Mouse (Mus musculus) heart, adult 2 months (tissue): ENCODE measurements around the gene Tktl1. TPM values are rescaled to one million over a fixed set of nuclear protein-coding genes. Genes with fewer than 3 reads are reported as not detected.

ENCODE experiments used
- DNase-seq, 2 experiments: peaks; one replicate each; pipeline ENCODE4 v3.0.0; 2021
- H3K27ac ChIP-seq: fragments of 200-600 bp; 2 replicates; pipeline ENCODE4 v1.8.1; 2022
- H3K27me3 ChIP-seq: fragments of 200-500 bp; 2 replicates; pipeline ENCODE4 v1.6.1; 2012; ENCODE audit warnings: mild to moderate bottlenecking, low read length, inconsistent platforms, mixed read lengths; ENCODE audit not compliant: control insufficient read depth, insufficient read depth
- H3K36me3 ChIP-seq: fragments of 200-500 bp; 2 replicates; pipeline ENCODE4 v1.6.1; 2012; ENCODE audit warnings: low read length, inconsistent platforms; ENCODE audit not compliant: control insufficient read depth, insufficient read depth
- H3K4me1 ChIP-seq: fragments of 200-500 bp; 2 replicates; pipeline ENCODE4 v1.6.1; 2011; ENCODE audit warnings: low read length; ENCODE audit not compliant: control insufficient read depth, insufficient read depth
- H3K4me3 ChIP-seq: fragments of 200-600 bp; 2 replicates; pipeline ENCODE4 v1.8.1; 2022
- H3K79me2 ChIP-seq: fragments of 200-500 bp; replicated peaks from 2 replicates; pipeline ENCODE4 v1.6.1; 2012; ENCODE audit warnings: mild to moderate bottlenecking, inconsistent platforms, low read length, moderate library complexity, mixed read lengths; ENCODE audit not compliant: control insufficient read depth, insufficient read depth
- H3K9ac ChIP-seq: fragments of 200-500 bp; 2 replicates; pipeline ENCODE4 v1.6.1; 2012; ENCODE audit warnings: low read depth, mild to moderate bottlenecking, control low read depth, inconsistent platforms, low read length, mixed read lengths
- CTCF ChIP-seq: fragments of 200-600 bp; IDR thresholded peaks from 2 replicates; pipeline ENCODE4 v1.8.1; 2022; ENCODE audit warnings: antibody characterized with exemption, mild to moderate bottlenecking, moderate library complexity
- EP300 ChIP-seq: fragments of 200-500 bp; IDR thresholded peaks from 2 replicates; pipeline ENCODE4 v1.6.1; 2011; ENCODE audit warnings: low read depth, low read length, control low read depth; ENCODE audit not compliant: insufficient read depth
- POLR2A ChIP-seq: fragments of 200-500 bp; IDR thresholded peaks from 2 replicates; pipeline ENCODE4 v1.6.1; 2011; ENCODE audit warnings: mild to moderate bottlenecking, low read depth, low read length, control low read depth; ENCODE audit not compliant: insufficient read depth
- WGBS: fragments of 180-500 bp; shearing (Covaris S2); methylation state at CpG from one replicate; pipeline ENCODE4 v1.1.7; 2018; 5-methylcytosine and 5-hydroxymethylcytosine counted together
- intact Hi-C: fragments of 180-260 bp; cut with DNase I; formaldehyde crosslinking; loops from one replicate; pipeline ENCODE4 v1.15.1; 2025
- polyA plus RNA-seq: library from polyadenylated mRNA; depleted of rRNA; stranded (reverse); fragments of >200 nt; gene quantifications from 2 replicates; pipeline ENCODE4 v1.2.3, GENCODE M21; 2012; rRNA removed
- total RNA-seq, 2 experiments: library from RNA; stranded (reverse); gene quantifications; 2 replicates each; pipeline ENCODE4 v1.2.3; 2021

The Tktl1 gene
- total and polyA plus RNA-seq, 3 experiments: not detected

GRCm38 (mm10) chrX:74254153-74254887 lies 77.3 kb downstream of the Tktl1 start, which contains the start of gene Emd:
Gene Emd, plus strand, starts transcription at chrX:74254687.
- WGBS: 24% methylated on average over 39 of the region's 39 CpGs
- TF ChIP-seq CTCF: no peak
- 0 out of 2 replicates have a peak, but pooled peaks have one; percentile 33 for TF ChIP-seq EP300
- TF ChIP-seq POLR2A: peak; percentile 84

GRCm38 (mm10) chrX:74254888-74255565 lies 78.0 kb downstream of the Tktl1 start:
- TF ChIP-seq EP300: no peak
- no peak for TF ChIP-seq POLR2A
- no peak for TF ChIP-seq CTCF
- DNase-seq: no peak
- no peaks in the 10 kb centered on the region for H3K36me3 ChIP-seq
- peak overlapping the region; percentile 91 for H3K9ac ChIP-seq
- intact Hi-C loops: no loop called here
- 23% methylated on average over 31 of the region's 31 CpGs for WGBS
- H3K4me3 ChIP-seq: peak overlapping the region; percentile 64
- no peaks in the 10 kb centered on the region for H3K27me3 ChIP-seq
- H3K4me1 ChIP-seq: peaks cover 4% of the 10 kb centered on the region; the same call in 1 of the 2 replicates
- no peaks in the 10 kb centered on the region for H3K79me2 ChIP-seq
- H3K27ac ChIP-seq: peak overlapping the region; percentile 85

More at GRCm38 (mm10) chrX:74254153-74254887, 77.3 kb downstream of the Tktl1 start, which contains the start of gene Emd:
- intact Hi-C loops: no loop called here
- H3K9ac ChIP-seq: peak within 1 kb of the TSS; percentile 91
- no peaks in the 10 kb centered on the region for H3K27me3 ChIP-seq
- peak within 1 kb of the TSS; percentile 64 for H3K4me3 ChIP-seq
- H3K4me1 ChIP-seq: peaks cover 4% of the 10 kb centered on the region; the same call in 1 of the 2 replicates
- DNase-seq: peak; percentile 86 to 94
- H3K79me2 ChIP-seq: no peaks in the 10 kb centered on the region
- no peaks in the 10 kb centered on the region for H3K36me3 ChIP-seq
- peak within 1 kb of the TSS; percentile 85 for H3K27ac ChIP-seq

GRCm38 (mm10) chrX:74257746-74258145 lies 80.7 kb downstream of the Tktl1 start:
- Histone ChIP-seq H3K27me3 (no peaks in the 10 kb centered on the region), H3K4me3 (no peak overlapping the region), H3K79me2 (no peaks in the 10 kb centered on the region), H3K4me1 (peaks cover 4% of the 10 kb centered on the region; the same call in 1 of the 2 replicates), H3K27ac (no peak overlapping the region), H3K9ac (no peak overlapping the region), H3K36me3 (no peaks in the 10 kb centered on the region)
- intact Hi-C loops: no loop called here
- TF ChIP-seq EP300 (no peak), CTCF (no peak), POLR2A (no peak)
- 86% methylated on average over 3 of the region's 3 CpGs for WGBS
- DNase-seq: no peak

Other genes with a start within 250 kb of the Tktl1 start
- gene Renbp, start 246.4 kb upstream of the Tktl1 start, total RNA-seq: 1 to 10 TPM; 3.7 to 7.1 TPM
- 5.1 and 7.3 TPM in 2 replicates for gene Renbp, start 246.4 kb upstream of the Tktl1 start, polyA plus RNA-seq
- gene Hcfc1, start 210.9 kb upstream of the Tktl1 start, total RNA-seq: 10 to 100 TPM; 37.0 to 37.9 TPM
- 26.3 and 27.6 TPM in 2 replicates for gene Hcfc1, start 210.9 kb upstream of the Tktl1 start, polyA plus RNA-seq
- 10 to 100 TPM; 56.7 to 58.0 TPM for gene Irak1, start 153.3 kb upstream of the Tktl1 start, total RNA-seq
- 112 and 128 TPM in 2 replicates for gene Irak1, start 153.3 kb upstream of the Tktl1 start, polyA plus RNA-seq
- not detected for gene Opn1mw, start 49.8 kb upstream of the Tktl1 start, total RNA-seq
- not detected in 2 replicates for gene Opn1mw, start 49.8 kb upstream of the Tktl1 start, polyA plus RNA-seq
- 10 to 100 TPM; 27.0 to 32.6 TPM for gene Mecp2, start 41.9 kb upstream of the Tktl1 start, total RNA-seq
- gene Mecp2, start 41.9 kb upstream of the Tktl1 start, polyA plus RNA-seq: 6.2 and 9.6 TPM in 2 replicates
- not detected for gene Tex28, start 9.4 kb upstream of the Tktl1 start, total RNA-seq
- not detected in 2 replicates for gene Tex28, start 9.4 kb upstream of the Tktl1 start, polyA plus RNA-seq
- gene Flna, start 72.6 kb downstream of the Tktl1 start, total RNA-seq: 100 to 1,000 TPM in 1 of 2 experiments, 10 to 100 TPM in 1; 87.4 to 104 TPM
- gene Flna, start 72.6 kb downstream of the Tktl1 start, polyA plus RNA-seq: 218 and 243 TPM in 2 replicates
- gene Emd, start 77.4 kb downstream of the Tktl1 start, total RNA-seq: 10 to 100 TPM; 33.8 to 37.6 TPM
- 49.5 and 75.7 TPM in 2 replicates for gene Emd, start 77.4 kb downstream of the Tktl1 start, polyA plus RNA-seq
- gene Rpl10, start 93.6 kb downstream of the Tktl1 start, total RNA-seq: 100 to 1,000 TPM; 200 to 274 TPM
- 593 and 754 TPM in 2 replicates for gene Rpl10, start 93.6 kb downstream of the Tktl1 start, polyA plus RNA-seq
- gene Taz, start 104.7 kb downstream of the Tktl1 start, total RNA-seq: 10 to 100 TPM; 45.6 to 47.4 TPM
- 93.5 and 103 TPM in 2 replicates for gene Taz, start 104.7 kb downstream of the Tktl1 start, polyA plus RNA-seq
- gene Dnase1l1, start 105.1 kb downstream of the Tktl1 start, total RNA-seq: 10 to 100 TPM; 15.4 to 19.7 TPM
- 21.2 and 33.2 TPM in 2 replicates for gene Dnase1l1, start 105.1 kb downstream of the Tktl1 start, polyA plus RNA-seq
- gene Atp6ap1, start 119.8 kb downstream of the Tktl1 start, total RNA-seq: 100 to 1,000 TPM; 131 to 132 TPM
- 240 and 378 TPM in 2 replicates for gene Atp6ap1, start 119.8 kb downstream of the Tktl1 start, polyA plus RNA-seq
- gene Gdi1, start 127.7 kb downstream of the Tktl1 start, total RNA-seq: 10 to 100 TPM; 63.1 to 71.6 TPM
- gene Gdi1, start 127.7 kb downstream of the Tktl1 start, polyA plus RNA-seq: 121 and 191 TPM in 2 replicates
- 10 to 100 TPM; 24.6 to 24.9 TPM for gene Fam50a, start 135.8 kb downstream of the Tktl1 start, total RNA-seq
- 7.1 and 10.2 TPM in 2 replicates for gene Fam50a, start 135.8 kb downstream of the Tktl1 start, polyA plus RNA-seq
- gene Plxna3, start 151.8 kb downstream of the Tktl1 start, total RNA-seq: 1 to 10 TPM in 1 of 2 experiments, under 1 TPM in 1; 0.65 to 1.0 TPM
- 4.7 and 5.6 TPM in 2 replicates for gene Plxna3, start 151.8 kb downstream of the Tktl1 start, polyA plus RNA-seq
- 10 to 100 TPM; 24.4 to 32.0 TPM for gene Lage3, start 176.4 kb downstream of the Tktl1 start, total RNA-seq
- gene Lage3, start 176.4 kb downstream of the Tktl1 start, polyA plus RNA-seq: 38.5 and 44.6 TPM in 2 replicates
- gene Ubl4a, start 196.0 kb downstream of the Tktl1 start, total RNA-seq: 10 to 100 TPM; 68.5 to 79.2 TPM
- 58.1 and 93.7 TPM in 2 replicates for gene Ubl4a, start 196.0 kb downstream of the Tktl1 start, polyA plus RNA-seq
- 1 to 10 TPM; 5.1 to 5.8 TPM for gene Slc10a3, start 196.1 kb downstream of the Tktl1 start, total RNA-seq
- gene Slc10a3, start 196.1 kb downstream of the Tktl1 start, polyA plus RNA-seq: 10.4 and 12.6 TPM in 2 replicates
- gene Fam3a, start 216.0 kb downstream of the Tktl1 start, total RNA-seq: 10 to 100 TPM; 16.6 to 21.5 TPM
- gene Fam3a, start 216.0 kb downstream of the Tktl1 start, polyA plus RNA-seq: 29.8 and 32.4 TPM in 2 replicates
- gene Ikbkg, start 216.0 kb downstream of the Tktl1 start, total RNA-seq: 10 to 100 TPM; 39.7 to 47.6 TPM
- 11.0 and 18.2 TPM in 2 replicates for gene Ikbkg, start 216.0 kb downstream of the Tktl1 start, polyA plus RNA-seq